Mouse (Mus musculus): ENCODE measurements around the gene Tmem131.

DNA sequence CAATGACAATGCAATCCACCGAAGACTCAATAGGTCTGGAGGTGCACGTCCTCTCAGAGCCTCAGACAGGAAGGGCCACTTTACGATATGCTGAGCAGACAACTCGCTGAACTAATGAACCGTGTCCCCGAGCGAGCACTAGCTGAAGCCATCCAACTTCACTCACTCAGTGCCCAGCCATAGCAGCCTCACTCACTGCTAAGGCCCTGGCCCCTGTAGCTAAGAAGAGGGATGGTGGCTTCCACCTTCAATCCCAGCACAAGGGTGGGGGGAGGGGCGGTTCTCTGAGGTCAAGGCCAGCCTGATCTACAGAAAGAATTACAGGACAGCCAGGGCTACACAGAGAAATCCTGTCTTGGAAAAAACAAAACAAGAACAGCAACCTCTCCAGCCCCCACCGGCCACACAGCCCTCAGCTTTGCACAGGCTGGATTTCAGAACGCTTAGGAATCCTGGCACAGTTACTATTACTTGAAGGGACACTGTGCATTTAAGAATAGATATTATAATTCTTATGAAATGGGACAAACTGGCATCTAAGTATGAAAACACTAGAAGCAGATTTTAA lies 89.2 kb downstream of the Tmem131 start:
- TF ChIP-seq CTCF (IDR thresholded peaks at IDR 0.05; ENCODE audit: control insufficient read depth, insufficient read depth, insufficient replicate concordance, low read depth, low read length), result no peak
- TF ChIP-seq POLR2A (IDR thresholded peaks at IDR 0.05; ENCODE audit: control insufficient read depth, low read depth, low read length), result no peak
